Mouse (Mus musculus): Measurements from ENCODE around the gene Cd68. TPM values are rescaled to one million over a fixed set of nuclear protein-coding genes. Genes with fewer than 3 reads are reported as not detected.
"Not testable (repeated sequence)": the region's sequence is repeated elsewhere in the genome, so short reads cannot be mapped to it uniquely, and the experiment has no call there.

The Cd68 gene
- total and polyA plus RNA-seq, 3 experiments: 2.3 to 6.1 TPM; not detected in 1

DNA sequence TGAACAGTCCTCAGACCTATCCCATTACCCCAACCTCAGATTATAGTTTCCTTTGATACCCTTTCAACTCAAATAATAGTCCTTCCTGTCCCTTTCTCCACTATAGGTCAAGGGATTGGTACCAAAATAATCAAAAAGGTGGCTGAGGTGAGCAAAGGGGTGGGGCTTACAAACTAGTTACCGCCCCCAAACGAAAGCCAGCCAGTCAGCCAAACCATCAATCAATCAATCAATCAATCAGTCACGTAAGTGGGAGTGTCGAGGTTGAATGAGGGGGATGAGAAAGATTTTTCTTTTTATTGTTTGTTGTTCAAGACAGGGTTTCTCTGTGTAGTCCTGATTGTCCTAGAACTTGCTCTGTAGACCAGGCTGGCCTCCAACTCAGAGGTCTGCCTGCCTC, 42.9 kb downstream of the Cd68 start:
- no peaks in the 10 kb centered on the region for H3K9me3 ChIP-seq (replicated peaks)
- peaks cover 35% of the 10 kb centered on the region for H3K4me1 ChIP-seq (ENCODE audit: insufficient read depth, low read depth, low read length)
- peaks cover 3% of the 10 kb centered on the region; the same call in 1 of the 2 replicates for H3K27me3 ChIP-seq (ENCODE audit: insufficient read depth, low read length)
- no peak overlapping the region for H3K4me3 ChIP-seq (ENCODE audit: low read depth, low read length)
- TF ChIP-seq POLR2AphosphoS5 (IDR thresholded peaks at IDR 0.05; ENCODE audit: insufficient replicate concordance, low read depth, low read length) (no peak), GATA1 (IDR thresholded peaks at IDR 0.05; ENCODE audit: borderline replicate concordance, low read length) (no peak), GATA2 (IDR thresholded peaks at IDR 0.05; ENCODE audit: borderline replicate concordance, low read depth, low read length) (no peak), TAL1 (conservative IDR thresholded peaks at IDR 0.05; ENCODE audit: low read depth, low read length) (no peak), CTCF (IDR thresholded peaks at IDR 0.05; ENCODE audit: low read depth, low read length) (no peak)
- no peak for DNase-seq (ENCODE audit: low spot score)
- no peaks in the 10 kb centered on the region for H3K36me3 ChIP-seq (replicated peaks)
- no peak for ATAC-seq (ENCODE audit: extremely low read depth, insufficient number of reproducible peaks, low FRiP score, poor library complexity, severe bottlenecking)

DNA sequence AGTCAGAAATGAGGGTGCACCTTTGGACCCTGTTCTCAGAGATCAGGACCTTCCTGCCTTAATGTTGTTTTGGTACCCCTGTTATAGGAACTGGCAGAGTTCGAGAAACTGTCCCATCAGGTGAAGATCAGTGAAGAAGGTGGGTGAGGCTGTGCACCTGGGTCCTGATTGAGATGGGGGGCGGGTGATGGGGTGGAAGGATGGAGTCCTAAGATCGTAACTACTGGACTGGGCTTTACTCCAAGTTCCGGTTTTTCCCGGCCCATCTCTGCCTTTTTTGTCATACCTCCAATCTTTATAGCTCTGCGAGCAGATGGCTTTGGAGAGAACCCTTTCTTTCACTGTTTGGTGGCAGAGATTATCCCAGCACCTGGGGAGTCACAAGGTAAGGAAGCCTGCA, 43.5 kb downstream of the Cd68 start:
- H3K9me3 ChIP-seq (replicated peaks): no peaks in the 10 kb centered on the region
- DNase-seq (ENCODE audit: low spot score) (no peak), ATAC-seq (ENCODE audit: extremely low read depth, insufficient number of reproducible peaks, low FRiP score, poor library complexity, severe bottlenecking) (no peak)
- peaks cover 9% of the 10 kb centered on the region for H3K27me3 ChIP-seq (ENCODE audit: insufficient read depth, low read length)
- peaks cover 41% of the 10 kb centered on the region for H3K4me1 ChIP-seq (ENCODE audit: insufficient read depth, low read depth, low read length)
- no peaks in the 10 kb centered on the region for H3K36me3 ChIP-seq (replicated peaks)
- peak overlapping the region; percentile 69; the same call in 1 of the 2 replicates for H3K4me3 ChIP-seq (ENCODE audit: low read depth, low read length)
- TF ChIP-seq TAL1 (conservative IDR thresholded peaks at IDR 0.05; ENCODE audit: low read depth, low read length): no peak
- no peak for TF ChIP-seq GATA1 (IDR thresholded peaks at IDR 0.05; ENCODE audit: borderline replicate concordance, low read length)
- TF ChIP-seq GATA2 (IDR thresholded peaks at IDR 0.05; ENCODE audit: borderline replicate concordance, low read depth, low read length): no peak
- TF ChIP-seq POLR2AphosphoS5 (IDR thresholded peaks at IDR 0.05; ENCODE audit: insufficient replicate concordance, low read depth, low read length): no peak
- TF ChIP-seq CTCF (IDR thresholded peaks at IDR 0.05; ENCODE audit: low read depth, low read length): no peak

DNA sequence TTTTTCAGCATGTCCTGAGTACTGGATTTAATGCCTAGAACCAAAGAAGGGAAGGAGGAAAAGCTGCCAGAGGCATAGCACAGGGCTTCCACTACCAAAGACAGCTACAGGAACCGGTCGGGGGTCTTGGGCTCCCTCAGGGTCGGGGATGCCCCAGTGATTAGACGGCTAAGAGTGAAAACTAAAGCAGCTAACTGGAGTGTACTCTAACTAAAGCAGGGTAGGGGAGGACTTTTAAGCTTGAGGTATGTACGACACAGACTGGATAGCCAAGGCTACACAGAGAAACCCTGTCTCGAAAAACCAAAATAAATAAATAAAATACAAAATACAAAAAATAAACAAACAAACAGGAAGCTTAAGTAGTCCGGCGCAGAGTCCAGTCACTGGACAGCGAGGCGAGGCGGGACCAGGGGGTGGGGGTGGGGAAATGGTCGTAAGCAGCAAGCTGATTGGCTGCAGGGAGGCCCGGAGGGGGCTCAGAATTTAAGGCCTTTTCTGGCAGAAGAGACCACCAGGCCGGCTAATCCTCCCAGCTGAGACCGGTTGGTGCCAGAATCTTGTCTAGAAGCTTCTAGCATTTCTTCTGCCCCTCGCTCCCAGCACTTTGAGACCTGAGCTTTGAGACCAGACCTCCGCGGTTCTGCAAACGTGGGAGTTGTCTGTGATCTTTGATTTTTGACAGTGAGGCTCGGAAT, 44.2 kb downstream of the Cd68 start, which contains the start of gene Sat2:
Gene Sat2, plus strand, starts transcription at position 454 of the 698 bp plus-strand sequence.
- no peaks in the 10 kb centered on the region for H3K36me3 ChIP-seq (replicated peaks)
- TF ChIP-seq POLR2AphosphoS5 (IDR thresholded peaks at IDR 0.05; ENCODE audit: insufficient replicate concordance, low read depth, low read length) (no peak), GATA1 (IDR thresholded peaks at IDR 0.05; ENCODE audit: borderline replicate concordance, low read length) (no peak), CTCF (IDR thresholded peaks at IDR 0.05; ENCODE audit: low read depth, low read length) (no peak), TAL1 (conservative IDR thresholded peaks at IDR 0.05; ENCODE audit: low read depth, low read length) (no peak), GATA2 (IDR thresholded peaks at IDR 0.05; ENCODE audit: borderline replicate concordance, low read depth, low read length) (no peak)
- DNase-seq (ENCODE audit: low spot score) (no peak), ATAC-seq (ENCODE audit: extremely low read depth, insufficient number of reproducible peaks, low FRiP score, poor library complexity, severe bottlenecking) (peak; percentile 34)
- H3K27me3 ChIP-seq (ENCODE audit: insufficient read depth, low read length): peaks cover 15% of the 10 kb centered on the region
- H3K9me3 ChIP-seq (replicated peaks): no peaks in the 10 kb centered on the region
- H3K4me3 ChIP-seq (ENCODE audit: low read depth, low read length): peak within 1 kb of the TSS; percentile 69
- H3K4me1 ChIP-seq (ENCODE audit: insufficient read depth, low read depth, low read length): peaks cover 46% of the 10 kb centered on the region

DNA sequence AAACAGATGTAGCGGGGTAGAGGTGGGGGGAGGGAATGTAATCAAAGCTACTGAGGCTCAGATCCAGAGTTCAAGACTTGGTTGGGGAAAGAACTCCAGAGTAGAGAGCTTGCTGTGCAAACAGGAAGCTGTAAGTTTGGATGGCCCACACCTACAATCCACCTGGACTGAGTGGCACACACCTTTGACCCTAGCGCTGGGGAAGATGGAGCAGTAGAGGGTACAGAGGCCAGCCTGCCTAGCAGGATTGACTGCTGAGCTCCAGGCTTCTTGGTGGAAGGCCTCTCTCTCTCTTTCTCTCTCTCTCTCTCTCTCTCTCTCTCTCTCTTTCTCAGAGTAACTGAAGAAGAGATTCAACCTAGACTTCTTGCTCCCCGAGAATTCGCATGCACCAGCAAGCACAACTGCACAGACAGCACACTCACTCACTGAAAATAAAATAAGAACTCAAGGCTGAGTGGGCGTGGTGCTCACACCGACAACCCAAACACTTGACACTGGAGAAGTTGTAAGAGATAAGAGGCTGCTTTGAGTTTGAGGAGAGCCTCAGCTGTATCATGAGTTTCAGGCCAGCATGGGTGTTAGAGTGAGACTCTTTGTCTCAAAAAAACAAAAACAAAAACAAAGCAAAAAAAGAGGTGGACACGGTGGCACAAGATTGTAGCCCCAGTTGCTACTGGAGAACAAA, 45.4 kb downstream of the Cd68 start:
- ATAC-seq (ENCODE audit: extremely low read depth, insufficient number of reproducible peaks, low FRiP score, poor library complexity, severe bottlenecking): no peak
- TF ChIP-seq CTCF (IDR thresholded peaks at IDR 0.05; ENCODE audit: low read depth, low read length) (no peak), POLR2AphosphoS5 (IDR thresholded peaks at IDR 0.05; ENCODE audit: insufficient replicate concordance, low read depth, low read length) (no peak), TAL1 (conservative IDR thresholded peaks at IDR 0.05; ENCODE audit: low read depth, low read length) (no peak), GATA1 (IDR thresholded peaks at IDR 0.05; ENCODE audit: borderline replicate concordance, low read length) (no peak), GATA2 (IDR thresholded peaks at IDR 0.05; ENCODE audit: borderline replicate concordance, low read depth, low read length) (no peak)
- Histone ChIP-seq H3K27me3 (ENCODE audit: insufficient read depth, low read length) (peaks cover 27% of the 10 kb centered on the region), H3K4me1 (ENCODE audit: insufficient read depth, low read depth, low read length) (peaks cover 46% of the 10 kb centered on the region), H3K4me3 (ENCODE audit: low read depth, low read length) (no peak overlapping the region), H3K9me3 (replicated peaks) (no peaks in the 10 kb centered on the region), H3K36me3 (replicated peaks) (no peaks in the 10 kb centered on the region)
- DNase-seq (ENCODE audit: low spot score): no peak

DNA sequence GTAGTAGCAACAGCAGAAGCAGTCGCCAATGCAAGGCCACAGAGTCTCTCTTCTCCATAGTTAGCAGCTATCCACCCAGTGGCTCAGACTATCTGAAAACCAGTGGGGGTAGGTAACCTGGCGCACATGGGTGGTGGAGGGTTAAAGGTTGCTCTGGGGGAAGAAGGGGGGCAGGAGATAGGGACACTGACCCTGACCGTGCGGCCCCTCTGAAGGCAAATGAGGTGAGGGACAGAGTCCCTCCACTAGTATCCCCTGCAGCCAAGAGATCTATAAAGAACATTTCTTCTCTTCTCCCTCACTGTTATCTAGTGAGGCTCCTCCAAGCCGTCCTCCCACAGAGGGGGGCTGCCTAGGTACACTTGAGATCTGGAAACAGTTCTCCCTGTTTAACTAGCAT, 48.1 kb downstream of the Cd68 start, which contains the start of gene Shbg:
Gene Shbg, minus strand, starts transcription at position 101 of the 400 bp plus-strand sequence.
- H3K27me3 ChIP-seq (ENCODE audit: insufficient read depth, low read length): peaks cover 33% of the 10 kb centered on the region
- no peaks in the 10 kb centered on the region for H3K9me3 ChIP-seq (replicated peaks)
- no peak for TF ChIP-seq CTCF (IDR thresholded peaks at IDR 0.05; ENCODE audit: low read depth, low read length)
- TF ChIP-seq TAL1 (conservative IDR thresholded peaks at IDR 0.05; ENCODE audit: low read depth, low read length): no peak
- no peak for TF ChIP-seq GATA2 (IDR thresholded peaks at IDR 0.05; ENCODE audit: borderline replicate concordance, low read depth, low read length)
- TF ChIP-seq GATA1 (IDR thresholded peaks at IDR 0.05; ENCODE audit: borderline replicate concordance, low read length): no peak
- no peak within 1 kb of the TSS for H3K4me3 ChIP-seq (ENCODE audit: low read depth, low read length)
- H3K4me1 ChIP-seq (ENCODE audit: insufficient read depth, low read depth, low read length): peaks cover 62% of the 10 kb centered on the region
- DNase-seq (ENCODE audit: low spot score): no peak
- H3K36me3 ChIP-seq (replicated peaks): no peaks in the 10 kb centered on the region
- no peak for ATAC-seq (ENCODE audit: extremely low read depth, insufficient number of reproducible peaks, low FRiP score, poor library complexity, severe bottlenecking)

DNA sequence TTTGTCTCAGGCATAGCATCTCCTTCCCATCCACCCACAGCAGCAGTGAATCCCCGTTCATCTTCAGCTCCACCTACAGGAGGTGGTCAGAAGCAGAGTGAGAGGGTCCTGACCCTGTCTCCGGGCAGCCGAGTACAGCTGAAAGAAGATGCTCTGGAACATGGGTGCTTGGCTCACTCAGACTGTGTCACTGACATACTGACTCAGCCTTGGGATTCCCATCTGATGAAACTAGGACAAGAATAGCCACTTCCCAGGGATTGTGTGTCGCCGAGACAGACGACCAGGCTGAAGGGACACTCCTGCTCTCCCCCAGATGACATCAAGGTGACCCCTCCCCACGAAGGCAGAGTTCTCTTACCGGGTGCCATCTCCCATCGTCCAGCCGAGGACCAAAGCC, 49.2 kb downstream of the Cd68 start:
- no peak for TF ChIP-seq GATA1 (IDR thresholded peaks at IDR 0.05; ENCODE audit: borderline replicate concordance, low read length)
- TF ChIP-seq TAL1 (conservative IDR thresholded peaks at IDR 0.05; ENCODE audit: low read depth, low read length): no peak
- TF ChIP-seq POLR2AphosphoS5 (IDR thresholded peaks at IDR 0.05; ENCODE audit: insufficient replicate concordance, low read depth, low read length): no peak
- TF ChIP-seq CTCF (IDR thresholded peaks at IDR 0.05; ENCODE audit: low read depth, low read length): no peak
- TF ChIP-seq GATA2 (IDR thresholded peaks at IDR 0.05; ENCODE audit: borderline replicate concordance, low read depth, low read length): no peak
- no peaks in the 10 kb centered on the region for H3K36me3 ChIP-seq (replicated peaks)
- H3K4me3 ChIP-seq (ENCODE audit: low read depth, low read length): no peak overlapping the region
- H3K9me3 ChIP-seq (replicated peaks): no peaks in the 10 kb centered on the region
- no peak for ATAC-seq (ENCODE audit: extremely low read depth, insufficient number of reproducible peaks, low FRiP score, poor library complexity, severe bottlenecking)
- no peak for DNase-seq (ENCODE audit: low spot score)
- peaks cover 33% of the 10 kb centered on the region for H3K27me3 ChIP-seq (ENCODE audit: insufficient read depth, low read length)
- peaks cover 56% of the 10 kb centered on the region for H3K4me1 ChIP-seq (ENCODE audit: insufficient read depth, low read depth, low read length)

DNA sequence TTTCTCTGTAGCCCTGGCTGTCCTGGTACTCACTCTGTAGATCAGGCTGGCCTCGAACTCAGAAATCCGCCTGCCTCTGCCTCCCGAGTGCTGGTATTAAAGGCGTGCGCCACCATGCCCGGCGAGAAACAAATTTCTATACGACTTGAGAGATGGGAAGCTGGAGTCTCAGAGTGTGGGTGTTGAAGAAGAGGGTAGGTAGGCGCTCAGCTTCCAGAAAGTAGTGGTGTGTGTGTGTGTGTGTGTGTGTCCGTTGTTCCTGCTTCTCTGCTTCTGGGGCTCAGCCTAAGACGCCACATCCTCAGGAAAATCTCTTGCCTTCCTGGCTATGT, 51.7 kb downstream of the Cd68 start:
- peaks cover 33% of the 10 kb centered on the region for H3K27me3 ChIP-seq (ENCODE audit: insufficient read depth, low read length)
- not testable (repeated sequence) for H3K4me3 ChIP-seq (ENCODE audit: low read depth, low read length); DNase-seq (ENCODE audit: low spot score); H3K36me3 ChIP-seq (replicated peaks); H3K9me3 ChIP-seq (replicated peaks); ATAC-seq (ENCODE audit: extremely low read depth, insufficient number of reproducible peaks, low FRiP score, poor library complexity, severe bottlenecking)
- peaks cover 57% of the 10 kb centered on the region for H3K4me1 ChIP-seq (ENCODE audit: insufficient read depth, low read depth, low read length)

Measured in G1E (cell line).